Mouse (Mus musculus) cerebellum, adult 11 months (tissue): ENCODE measurements around the gene B3galt6.
A peak's percentile ranks its signal among the peaks of the same experiment; 100 is the strongest.

Source experiments
- DNase-seq: peaks from one replicate; pipeline ENCODE4 v3.0.0; 2022

Gene B3galt6

GRCm38 (mm10) chr4:155983788-155984187 is 8.7 kb downstream of the B3galt6 start:
- no peak for DNase-seq

GRCm38 (mm10) chr4:155981436-155982082 is 10.9 kb downstream of the B3galt6 start:
- DNase-seq = no peak

GRCm38 (mm10) chr4:155973239-155973638 is 19.2 kb downstream of the B3galt6 start:
- DNase-seq = no peak

- DNase-seq = no peak
Measured at GRCm38 (mm10) chr4:155972651-155973050, 19.8 kb downstream of the B3galt6 start.

- DNase-seq = no peak
Measured at GRCm38 (mm10) chr4:155970286-155970685, 22.2 kb downstream of the B3galt6 start.

GRCm38 (mm10) chr4:155969043-155969653 is 23.3 kb downstream of the B3galt6 start:
- DNase-seq = no peak

GRCm38 (mm10) chr4:155964396-155964795 is 28.1 kb downstream of the B3galt6 start:
- DNase-seq = no peak

GRCm38 (mm10) chr4:155963106-155963505 is 29.3 kb downstream of the B3galt6 start:
- DNase-seq = no peak

- no peak for DNase-seq
Measured at GRCm38 (mm10) chr4:155962167-155962971, 30.1 kb downstream of the B3galt6 start, which contains the start of gene C1qtnf12. C1qtnf12 (plus strand) TSS chr4:155962318.

- peak; percentile 58 for DNase-seq
Measured at GRCm38 (mm10) chr4:155959275-155959674, 33.2 kb downstream of the B3galt6 start.

- no peak for DNase-seq
Measured at GRCm38 (mm10) chr4:155955491-155955890, 37.0 kb downstream of the B3galt6 start.

- DNase-seq = no peak
Measured at GRCm38 (mm10) chr4:155947094-155947493, 45.4 kb downstream of the B3galt6 start.

- no peak for DNase-seq
Measured at GRCm38 (mm10) chr4:155944271-155944670, 48.2 kb downstream of the B3galt6 start.

- DNase-seq = peak; percentile 97
Measured at GRCm38 (mm10) chr4:155943534-155944249, 48.8 kb downstream of the B3galt6 start, which contains the start of gene Ube2j2. Ube2j2 (plus strand) TSS chr4:155943831.

- no peak for DNase-seq
Measured at GRCm38 (mm10) chr4:155943049-155943452, 49.4 kb downstream of the B3galt6 start.
